Mouse (Mus musculus) A20 (cell line): ENCODE data around the gene Eif2s3x.

ENCODE experiments used
- DNase-seq: peaks from one replicate; pipeline ENCODE4 v3.0.0-alpha.2; 2011; ENCODE audit warnings: low read depth, low spot score

Eif2s3x gene

GRCm38 (mm10) chrX:94212597-94213321, at the start of gene Eif2s3x:
Eif2s3x (minus strand) TSS chrX:94212862.
- DNase-seq: peak; percentile 91

- DNase-seq: no peak
These were observed 22.9 kb upstream of the Eif2s3x start for GRCm38 (mm10) chrX:94235601-94236000.

- DNase-seq: no peak
These were observed 22.5 kb upstream of the Eif2s3x start for GRCm38 (mm10) chrX:94235190-94235555.

GRCm38 (mm10) chrX:94234532-94235189, 22.0 kb upstream of the Eif2s3x start, which contains the start of gene Klhl15:
Klhl15 (plus strand) TSS chrX:94234599.
- DNase-seq: peak; percentile 89

- peak; percentile 78 for DNase-seq
These were observed 21.4 kb upstream of the Eif2s3x start for GRCm38 (mm10) chrX:94233936-94234531.

- DNase-seq: peak; percentile 63
These were observed 20.8 kb upstream of the Eif2s3x start for GRCm38 (mm10) chrX:94233432-94233831.

DNA sequence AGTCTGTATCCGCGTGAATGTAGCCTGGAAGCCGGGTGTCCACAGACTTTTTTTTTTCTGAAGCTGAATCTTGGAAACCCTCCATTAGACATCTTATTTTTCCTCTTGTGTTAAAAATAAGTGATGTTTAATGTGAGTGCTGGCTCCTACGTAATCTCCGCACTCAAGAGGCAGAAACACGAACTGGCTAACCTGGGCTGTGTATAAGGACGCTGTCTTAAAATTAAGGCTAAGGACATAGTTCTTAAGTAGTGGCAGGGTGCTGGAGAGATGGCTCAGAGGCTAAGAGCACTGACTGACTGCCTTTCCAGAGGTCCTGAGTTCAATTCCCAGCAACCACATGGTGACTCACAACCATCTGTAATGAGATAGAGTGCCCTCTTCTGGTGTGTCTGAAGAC, 722 bp upstream of the Eif2s3x start:
- DNase-seq: peak; percentile 73

GRCm38 (mm10) chrX:94212264-94212596, 432 bp downstream of the Eif2s3x start:
- DNase-seq: no peak

GRCm38 (mm10) chrX:94197789-94198188, 14.9 kb downstream of the Eif2s3x start:
- DNase-seq: peak; percentile 61

GRCm38 (mm10) chrX:94193901-94194300, 18.8 kb downstream of the Eif2s3x start:
- peak; percentile 48 for DNase-seq

GRCm38 (mm10) chrX:94185156-94185555, 27.5 kb downstream of the Eif2s3x start:
- peak; percentile 51 for DNase-seq

DNA sequence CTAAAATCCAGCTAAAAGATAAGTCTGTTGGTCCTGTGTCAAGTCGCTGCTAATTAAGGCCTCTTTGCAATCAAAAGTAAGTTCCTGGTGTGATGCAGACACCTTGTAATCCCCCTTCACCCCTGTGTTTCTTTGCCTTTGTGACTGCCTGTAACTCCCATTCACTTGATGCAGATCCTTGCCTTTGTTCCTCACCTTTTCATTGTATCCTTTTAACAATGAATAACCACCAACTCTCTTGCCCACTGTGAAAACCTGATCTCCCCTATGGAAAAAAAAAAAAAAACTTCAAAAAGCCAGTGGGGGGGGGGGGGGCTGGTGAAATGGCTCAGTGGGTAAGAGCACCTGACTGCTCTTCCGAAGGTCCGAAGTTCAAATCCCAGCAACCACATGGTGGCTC, 28.8 kb downstream of the Eif2s3x start:
- DNase-seq: no peak

DNA sequence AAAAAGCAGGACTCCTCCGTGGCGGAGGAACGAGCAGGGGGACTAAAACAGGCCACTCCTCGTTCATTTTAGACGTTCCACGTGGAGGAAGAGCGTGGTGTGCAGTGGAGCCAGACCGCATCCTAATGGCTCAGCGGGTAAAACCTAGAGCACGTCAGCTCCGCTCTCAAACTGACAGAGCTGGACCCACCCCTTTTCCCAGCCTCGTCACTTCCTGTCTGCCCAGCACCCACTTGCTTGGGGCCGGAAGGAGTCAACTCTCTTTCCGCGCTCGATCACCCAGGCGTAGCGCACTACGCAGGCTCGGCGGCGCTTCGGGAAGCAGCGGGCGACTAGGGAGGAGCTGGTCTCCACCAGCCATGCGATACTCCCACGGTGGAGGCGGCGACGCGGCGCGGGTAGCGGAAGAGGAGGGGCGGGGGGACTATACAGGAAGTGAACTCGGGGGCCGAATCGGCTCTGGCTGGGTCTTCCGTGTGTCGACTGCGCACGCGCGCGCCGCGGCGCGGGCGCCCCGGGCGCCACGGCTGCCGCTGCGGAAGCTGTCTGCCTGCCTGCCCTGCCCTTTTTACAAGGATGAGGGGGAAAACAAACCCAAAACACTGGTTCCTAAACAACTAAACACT, 34.8 kb downstream of the Eif2s3x start:
- DNase-seq: peak; percentile 93

GRCm38 (mm10) chrX:94169348-94169747, 43.3 kb downstream of the Eif2s3x start:
- no peak for DNase-seq

GRCm38 (mm10) chrX:94152251-94152830, 60.3 kb downstream of the Eif2s3x start:
- no peak for DNase-seq

DNA sequence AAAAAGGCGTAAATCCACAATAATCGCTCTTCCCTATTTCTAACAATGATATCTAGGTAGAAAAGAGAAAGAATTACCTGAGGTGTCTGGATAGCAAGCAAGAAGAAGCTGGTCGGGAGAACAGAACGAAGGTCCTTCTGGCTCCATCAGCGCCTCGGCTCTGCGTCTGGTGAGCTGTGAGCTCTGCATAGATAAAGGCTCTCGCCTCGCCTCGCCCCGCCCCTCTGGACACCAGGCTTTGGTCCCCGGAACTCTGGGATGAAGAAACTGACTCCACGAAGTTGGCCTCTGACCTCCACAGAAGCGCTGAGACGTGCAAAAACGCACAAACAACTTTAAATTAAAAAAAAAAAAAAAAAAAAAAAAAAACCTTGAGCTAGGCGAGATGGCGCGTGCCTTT, 62.2 kb downstream of the Eif2s3x start:
- no peak for DNase-seq

- no peak for DNase-seq
These were observed 70.5 kb downstream of the Eif2s3x start for GRCm38 (mm10) chrX:94142004-94142771.

DNA sequence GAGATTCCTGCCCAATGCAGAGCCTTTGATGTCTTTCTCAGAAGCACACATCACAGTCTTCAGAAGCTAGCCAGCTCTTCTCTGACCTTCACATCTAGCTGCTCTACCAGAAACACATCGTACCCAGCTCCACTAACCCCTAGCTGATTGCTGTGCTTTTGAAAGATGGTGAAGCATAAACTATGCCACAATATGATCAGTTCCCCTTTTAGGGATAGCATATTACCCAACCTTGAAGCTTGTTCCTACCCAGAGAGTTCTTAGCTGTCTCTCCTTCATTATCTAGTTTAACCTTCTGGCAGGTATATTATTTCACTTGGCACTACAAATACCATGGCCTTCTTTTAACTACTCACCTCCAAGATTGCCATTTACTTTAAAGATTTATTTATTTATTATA, 72.6 kb downstream of the Eif2s3x start:
- no peak for DNase-seq
